Mouse (Mus musculus): ENCODE data around the gene Arl11. TPM values are rescaled to one million over a fixed set of nuclear protein-coding genes. Genes with fewer than 3 reads are reported as not detected.

Arl11 gene
- 0.57 TPM for polyA plus RNA-seq (2015; fragmentation: Illumina TruSeq; extraction: RNeasy Lipid Tissue Mini Kit (QIAGEN cat#74804); ENCODE audit: insufficient read depth, low read depth, low replicate concordance)

GRCm38 (mm10) chr14:61309593-61309992 is at the start of gene Arl11:
Gene Arl11 (plus strand): TSS chr14:61309753.

GRCm38 (mm10) chr14:61360131-61360980 is 50.8 kb downstream of the Arl11 start, which contains the start of gene Ebpl:
Gene Ebpl (minus strand): TSS chr14:61360439.

Other genes with a start within 250 kb of the Arl11 start
- gene Sacs, start 171.3 kb upstream of the Arl11 start, polyA plus RNA-seq (2015; fragmentation: Illumina TruSeq; extraction: RNeasy Lipid Tissue Mini Kit (QIAGEN cat#74804); ENCODE audit: insufficient read depth, low read depth, low replicate concordance): 0.54 TPM
- gene Sgcg, start 51.3 kb upstream of the Arl11 start, polyA plus RNA-seq (2015; fragmentation: Illumina TruSeq; extraction: RNeasy Lipid Tissue Mini Kit (QIAGEN cat#74804); ENCODE audit: insufficient read depth, low read depth, low replicate concordance): 0.85 TPM
- 0.78 TPM for gene Ebpl, start 50.7 kb downstream of the Arl11 start, polyA plus RNA-seq (2015; fragmentation: Illumina TruSeq; extraction: RNeasy Lipid Tissue Mini Kit (QIAGEN cat#74804); ENCODE audit: insufficient read depth, low read depth, low replicate concordance)
- gene Kpna3, start 130.1 kb downstream of the Arl11 start, polyA plus RNA-seq (2015; fragmentation: Illumina TruSeq; extraction: RNeasy Lipid Tissue Mini Kit (QIAGEN cat#74804); ENCODE audit: insufficient read depth, low read depth, low replicate concordance): 3.7 TPM
- 2.9 TPM for gene Spryd7, start 247.1 kb downstream of the Arl11 start, polyA plus RNA-seq (2015; fragmentation: Illumina TruSeq; extraction: RNeasy Lipid Tissue Mini Kit (QIAGEN cat#74804); ENCODE audit: insufficient read depth, low read depth, low replicate concordance)